Mouse (Mus musculus) embryo, embryonic 10 days (tissue): Measurements from ENCODE around the gene CT030661.1.
A peak's percentile ranks its signal among the peaks of the same experiment; 100 is the strongest.
"Not testable (repeated sequence)": the region's sequence is repeated elsewhere in the genome, so short reads cannot be mapped to it uniquely, and the experiment has no call there.

ENCODE experiments used
- DNase-seq: peaks from one replicate; pipeline ENCODE4 v3.0.0-alpha.2; 2015; ENCODE audit warnings: low spot score

Gene CT030661.1

GRCm38 (mm10) chr17:22314730-22315226 lies at the start of gene CT030661.1:
Gene CT030661.1, minus strand, starts transcription at chr17:22314837.
- DNase-seq, result peak; percentile 97

GRCm38 (mm10) chr17:22363895-22364294 lies 49.3 kb upstream of the CT030661.1 start:
- no peak for DNase-seq

GRCm38 (mm10) chr17:22361101-22361781 lies 46.6 kb upstream of the CT030661.1 start, which contains the start of the genes Zfp944 and Zfp758:
Gene Zfp944, minus strand, starts transcription at chr17:22361400.
Gene Zfp758, plus strand, starts transcription at chr17:22361453.
- peak; percentile 39 for DNase-seq

GRCm38 (mm10) chr17:22360572-22360971 lies 45.9 kb upstream of the CT030661.1 start:
- DNase-seq, result no peak

GRCm38 (mm10) chr17:22352794-22353193 lies 38.2 kb upstream of the CT030661.1 start:
- peak; percentile 41 for DNase-seq

- DNase-seq, result not testable (repeated sequence)
Measured at GRCm38 (mm10) chr17:22315247-22315646, 610 bp upstream of the CT030661.1 start.

GRCm38 (mm10) chr17:22314219-22314618 lies 418 bp downstream of the CT030661.1 start:
- DNase-seq, result peak; percentile 8
